Mouse (Mus musculus) midbrain, embryonic 14.5 days (tissue): ENCODE data around the gene Cldn7. TPM values are rescaled to one million over a fixed set of nuclear protein-coding genes. Genes with fewer than 3 reads are reported as not detected.

Experiments
- ATAC-seq: fragments of 200-750 bp; cut with Nextera tagmentation; 2 replicates; pipeline ENCODE4 v1.8.0; 2017; ENCODE audit warnings: moderate number of reproducible peaks, moderate library complexity; ENCODE audit not compliant: low FRiP score, low TSS enrichment
- DNase-seq: peaks from one replicate; pipeline ENCODE4 v3.0.0-alpha.2; 2015
- H3K27ac ChIP-seq: fragments of 300-500 bp; sonication (generic); replicated peaks from 2 replicates; pipeline ENCODE4 v1.5.1; 2014; ENCODE audit warnings: mild to moderate bottlenecking, low read depth, low read length, moderate library complexity
- H3K27me3 ChIP-seq: fragments of 300-500 bp; sonication (generic); 2 replicates; pipeline ENCODE4 v1.6.1; 2014; ENCODE audit warnings: low read length, control low read depth, mixed read lengths; ENCODE audit not compliant: control insufficient read depth, insufficient read depth
- H3K36me3 ChIP-seq: fragments of 300-500 bp; sonication (generic); 2 replicates; pipeline ENCODE4 v1.6.1; 2014; ENCODE audit warnings: low read length, control low read depth; ENCODE audit not compliant: control insufficient read depth, insufficient read depth
- H3K4me1 ChIP-seq: fragments of 300-500 bp; sonication (generic); 2 replicates; pipeline ENCODE4 v1.6.1; 2014; ENCODE audit warnings: mild to moderate bottlenecking, antibody characterized with exemption, low read length, control low read depth; ENCODE audit not compliant: control insufficient read depth, insufficient read depth
- H3K4me2 ChIP-seq: fragments of 300-500 bp; sonication (generic); 2 replicates; pipeline ENCODE4 v1.6.1; 2014; ENCODE audit warnings: mild to moderate bottlenecking, low read length, moderate library complexity
- H3K4me3 ChIP-seq: fragments of 300-500 bp; sonication (generic); replicated peaks from 2 replicates; pipeline ENCODE4 v1.5.1; 2014; ENCODE audit warnings: low read depth, low read length
- H3K9ac ChIP-seq: fragments of 300-500 bp; sonication (generic); replicated peaks from 2 replicates; pipeline ENCODE4 v1.6.1; 2014; ENCODE audit warnings: mild to moderate bottlenecking, low read length, moderate library complexity
- H3K9me3 ChIP-seq: fragments of 300-500 bp; sonication (generic); 2 replicates; pipeline ENCODE4 v1.6.1; 2016; ENCODE audit warnings: low read length, control low read depth, mixed read lengths; ENCODE audit not compliant: control insufficient read depth
- WGBS: fragments of 180-500 bp; shearing (Covaris S2); extraction: QIAGEN DNeasy Blood & Tissue Kit; methylation state at CpG from one replicate; pipeline ENCODE4 v1.1.7; 2014; 5-methylcytosine and 5-hydroxymethylcytosine counted together
- polyA plus RNA-seq: library from polyadenylated mRNA; unstranded; fragments of >200 nt; fragmentation: Nextera tagmentation; extraction: Ambion mirVana; gene quantifications from 2 replicates; pipeline ENCODE4 v1.2.1, GENCODE M21; 2014

The Cldn7 gene
- polyA plus RNA-seq, 1 experiment from 2014 or later: not detected

DNA sequence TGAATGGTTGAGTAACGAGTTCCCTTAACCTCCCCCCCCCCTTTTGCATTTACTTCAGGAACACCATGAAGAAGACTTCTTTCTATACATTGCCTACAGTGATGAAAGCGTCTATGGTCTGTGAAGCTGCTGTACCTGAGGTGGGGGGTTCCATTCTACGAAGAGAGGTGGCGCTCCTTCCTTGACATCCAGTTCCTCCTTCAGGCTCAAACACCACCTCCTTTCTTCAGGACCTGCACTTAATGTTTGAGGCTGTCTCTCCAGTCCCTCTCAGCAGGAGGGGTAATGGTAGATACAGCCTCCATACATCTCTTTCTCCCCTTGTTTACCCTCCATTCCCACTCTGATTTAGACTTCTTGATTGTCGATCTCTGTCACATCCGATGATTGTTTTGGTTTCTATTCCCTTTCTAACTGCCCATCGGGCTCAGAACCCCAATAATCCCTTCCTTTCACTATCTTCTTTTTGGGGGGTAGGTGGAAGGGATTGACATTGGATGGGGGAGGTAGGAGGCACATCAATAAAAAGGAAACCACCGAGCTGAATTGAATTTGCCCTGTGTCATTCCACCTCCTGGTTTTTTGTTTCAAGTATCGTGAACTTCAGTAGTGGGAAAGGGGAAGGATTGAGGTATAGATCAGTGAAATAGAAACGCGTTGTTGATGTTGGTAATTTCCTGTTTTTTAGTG lies 30.0 kb downstream of the Cldn7 start:
- Histone ChIP-seq H3K4me1 (peaks cover 17% of the 10 kb centered on the region), H3K9ac (no peak overlapping the region), H3K4me3 (peak overlapping the region; percentile 91; the same call in 1 of the 2 replicates), H3K36me3 (peaks cover 41% of the 10 kb centered on the region), H3K27ac (no peak overlapping the region), H3K4me2 (peak overlapping the region; percentile 71; the same call in 1 of the 2 replicates), H3K9me3 (no peaks in the 10 kb centered on the region), H3K27me3 (no peaks in the 10 kb centered on the region)
- ATAC-seq: no peak
- WGBS: 89% methylated on average over 11 of the region's 11 CpGs
- no peak for DNase-seq

GRCm38 (mm10) chr11:69995391-69995960 lies 30.9 kb downstream of the Cldn7 start, which contains the start of gene Phf23:
Phf23 (plus strand) TSS chr11:69995777.
- H3K9me3 ChIP-seq: no peaks in the 10 kb centered on the region
- H3K9ac ChIP-seq: peak within 1 kb of the TSS; percentile 83
- H3K4me2 ChIP-seq: peak within 1 kb of the TSS; percentile 71
- peak; percentile 99 for DNase-seq
- peaks cover 20% of the 10 kb centered on the region for H3K4me1 ChIP-seq
- under 1% methylated on average over 36 of the region's 36 CpGs for WGBS
- H3K27me3 ChIP-seq: no peaks in the 10 kb centered on the region
- H3K36me3 ChIP-seq: peaks cover 38% of the 10 kb centered on the region
- H3K27ac ChIP-seq: peak within 1 kb of the TSS; percentile 92
- peak within 1 kb of the TSS; percentile 91 for H3K4me3 ChIP-seq
- ATAC-seq: peak; percentile 82

DNA sequence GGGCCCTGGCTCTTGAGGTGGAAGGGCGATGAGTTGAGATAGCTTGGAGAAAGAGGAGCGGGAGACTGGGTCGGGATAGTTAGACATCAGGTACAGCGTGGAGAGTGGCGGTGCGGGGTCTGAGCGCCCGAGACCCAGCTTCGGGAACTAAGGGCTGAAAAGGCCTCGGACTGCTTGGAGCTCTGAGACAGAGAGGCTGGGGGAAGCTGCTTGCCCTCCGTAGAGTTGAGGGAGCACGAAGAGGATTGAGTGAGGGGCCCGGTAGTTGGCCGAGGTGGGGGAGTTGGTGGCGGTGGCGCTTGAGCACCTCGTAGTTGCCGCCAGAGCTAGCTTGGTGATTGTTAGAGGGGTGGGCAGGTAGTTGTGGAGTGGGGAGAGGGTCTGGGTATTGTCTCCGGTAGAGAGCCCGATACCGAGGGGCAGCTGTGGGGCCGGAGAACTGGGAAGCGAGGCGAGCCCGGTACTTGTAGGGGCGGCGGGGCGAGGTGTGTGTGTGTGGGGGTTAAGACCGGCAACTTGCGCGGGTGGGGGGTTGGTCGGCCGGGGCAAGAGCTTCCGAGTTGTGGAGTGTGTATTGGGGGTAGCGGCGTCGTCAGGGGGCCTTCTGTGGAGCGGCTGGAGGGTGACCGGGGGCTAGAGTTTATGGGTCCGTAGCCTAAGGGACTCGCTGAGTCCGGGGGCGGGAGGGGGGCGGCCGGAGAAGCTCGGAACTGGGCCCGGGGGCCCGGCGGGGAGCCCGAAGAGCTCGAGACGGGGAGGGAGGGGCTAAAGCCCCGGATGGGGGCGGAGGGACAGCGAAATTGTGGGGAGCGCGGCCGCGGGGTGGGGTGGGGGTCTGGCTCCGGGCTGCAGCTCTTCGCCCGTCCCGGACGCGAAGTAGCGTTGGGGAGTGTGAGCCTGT lies 31.8 kb downstream of the Cldn7 start:
- H3K36me3 ChIP-seq: peaks cover 38% of the 10 kb centered on the region
- DNase-seq (peak; percentile 71), ATAC-seq (peak; percentile 0; the same call in 1 of the 2 replicates)
- H3K4me1 ChIP-seq: peaks cover 23% of the 10 kb centered on the region
- no peaks in the 10 kb centered on the region for H3K27me3 ChIP-seq
- H3K4me3 ChIP-seq: peak overlapping the region; percentile 91
- no peaks in the 10 kb centered on the region for H3K9me3 ChIP-seq
- peak overlapping the region; percentile 92 for H3K27ac ChIP-seq
- under 1% methylated on average over 66 of the region's 66 CpGs for WGBS
- H3K4me2 ChIP-seq: peak overlapping the region; percentile 71
- peak overlapping the region; percentile 83 for H3K9ac ChIP-seq

GRCm38 (mm10) chr11:69997070-69997509 lies 32.5 kb downstream of the Cldn7 start:
- ATAC-seq (peak; percentile 14), DNase-seq (peak; percentile 86)
- Histone ChIP-seq H3K9me3 (no peaks in the 10 kb centered on the region), H3K36me3 (peaks cover 38% of the 10 kb centered on the region), H3K27ac (peak overlapping the region; percentile 92), H3K9ac (peak overlapping the region; percentile 83), H3K4me3 (peak overlapping the region; percentile 91), H3K27me3 (no peaks in the 10 kb centered on the region), H3K4me2 (peak overlapping the region; percentile 71), H3K4me1 (peaks cover 30% of the 10 kb centered on the region)
- under 1% methylated on average over 37 of the region's 44 CpGs for WGBS

DNA sequence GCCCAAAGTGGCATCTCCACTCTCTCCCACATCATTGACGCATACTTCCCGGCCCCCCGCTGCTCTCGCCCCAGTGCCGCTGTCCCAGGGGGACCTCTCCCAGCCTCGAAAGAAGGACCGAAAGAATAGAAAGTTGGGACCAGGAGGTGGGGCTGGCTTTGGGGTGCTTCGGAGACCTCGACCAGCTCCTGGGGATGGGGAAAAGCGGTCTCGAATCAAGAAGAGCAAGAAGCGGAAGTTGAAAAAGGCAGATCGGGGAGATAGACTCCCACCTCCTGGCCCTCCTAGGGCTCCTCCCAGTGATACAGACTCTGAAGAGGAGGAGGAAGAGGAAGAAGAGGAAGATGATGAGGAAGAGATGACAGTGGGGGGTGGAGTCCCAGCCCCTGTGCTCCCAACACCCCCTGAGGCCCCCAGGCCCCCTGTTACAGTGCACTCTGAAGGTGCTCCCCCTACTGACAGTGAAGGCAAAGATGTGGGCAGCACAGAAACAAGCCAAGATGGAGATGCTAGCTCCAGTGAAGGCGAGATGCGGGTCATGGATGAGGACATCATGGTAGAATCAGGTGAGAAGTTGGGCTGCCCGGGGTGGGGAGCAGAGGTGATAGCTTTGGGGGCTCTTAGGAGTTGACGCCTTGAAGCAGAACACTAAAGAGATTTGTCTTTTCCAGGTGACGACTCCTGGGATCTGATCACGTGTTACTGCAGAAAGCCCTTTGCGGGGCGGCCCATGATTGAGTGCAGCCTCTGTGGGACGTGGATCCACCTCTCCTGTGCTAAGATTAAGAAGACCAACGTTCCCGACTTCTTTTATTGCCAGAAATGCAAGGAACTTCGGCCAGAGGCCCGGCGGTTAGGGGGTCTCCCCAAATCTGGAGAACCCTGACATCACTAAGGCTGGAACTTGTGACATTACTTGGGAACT lies 34.2 kb downstream of the Cldn7 start:
- 93% methylated on average over 27 of the region's 27 CpGs for WGBS
- Histone ChIP-seq H3K27ac (no peak overlapping the region), H3K9ac (no peak overlapping the region), H3K4me2 (no peak overlapping the region), H3K4me1 (peaks cover 32% of the 10 kb centered on the region), H3K36me3 (peaks cover 30% of the 10 kb centered on the region), H3K4me3 (0 out of 2 replicates have a peak overlapping the region, but pooled peaks have one; percentile 6), H3K27me3 (no peaks in the 10 kb centered on the region), H3K9me3 (no peaks in the 10 kb centered on the region)
- ATAC-seq (no peak), DNase-seq (no peak)

GRCm38 (mm10) chr11:69999666-70000065 lies 35.1 kb downstream of the Cldn7 start:
- H3K4me2 ChIP-seq: peak overlapping the region; percentile 85
- WGBS: 89% methylated on average over 8 of the region's 8 CpGs
- peaks cover 32% of the 10 kb centered on the region for H3K4me1 ChIP-seq

GRCm38 (mm10) chr11:70000396-70000898 lies 35.9 kb downstream of the Cldn7 start, which contains the start of gene Dvl2:
Dvl2 (plus strand) TSS chr11:70000595.
- peak within 1 kb of the TSS; percentile 83 for H3K4me3 ChIP-seq
- peak within 1 kb of the TSS; percentile 96 for H3K27ac ChIP-seq
- peaks cover 31% of the 10 kb centered on the region for H3K36me3 ChIP-seq

More at GRCm38 (mm10) chr11:69999666-70000065, 35.1 kb downstream of the Cldn7 start:
- no peaks in the 10 kb centered on the region for H3K9me3 ChIP-seq
- H3K4me3 ChIP-seq: peak overlapping the region; percentile 83; the same call in 1 of the 2 replicates
- H3K36me3 ChIP-seq: peaks cover 25% of the 10 kb centered on the region
- no peak overlapping the region for H3K9ac ChIP-seq
- DNase-seq: no peak
- no peaks in the 10 kb centered on the region for H3K27me3 ChIP-seq
- no peak overlapping the region; the same call in 1 of the 2 replicates for H3K27ac ChIP-seq
- no peak for ATAC-seq

More at GRCm38 (mm10) chr11:70000396-70000898, 35.9 kb downstream of the Cldn7 start, which contains the start of gene Dvl2:
- Histone ChIP-seq H3K9me3 (no peaks in the 10 kb centered on the region), H3K4me2 (peak within 1 kb of the TSS; percentile 85), H3K4me1 (peaks cover 32% of the 10 kb centered on the region), H3K27me3 (no peaks in the 10 kb centered on the region), H3K9ac (peak within 1 kb of the TSS; percentile 67)
- DNase-seq: peak; percentile 96
- WGBS: under 1% methylated on average over 48 of the region's 48 CpGs
- ATAC-seq: peak; percentile 72
